Mouse (Mus musculus) midbrain, embryonic 15.5 days (tissue): ENCODE measurements at regions not wholly inside any gene's neighbourhood (a gene's known extent, or its start where the extent isn't known, plus 50 kb on each side); places are given as distances from the start of the nearest gene placed in this dataset.

Experiments
- ATAC-seq: fragments of 200-750 bp; cut with Nextera tagmentation; replicated peaks from 2 replicates; pipeline ENCODE4 v1.8.0; 2017; ENCODE audit warnings: moderate TSS enrichment
- H3K27ac ChIP-seq: fragments of 300-500 bp; sonication (generic); 2 replicates; pipeline ENCODE4 v1.5.1; 2015; ENCODE audit warnings: mild to moderate bottlenecking, inconsistent platforms
- H3K27me3 ChIP-seq: fragments of 300-500 bp; sonication (generic); replicated peaks from 2 replicates; pipeline ENCODE4 v1.6.1; 2015; ENCODE audit warnings: inconsistent platforms
- H3K36me3 ChIP-seq: fragments of 300-500 bp; sonication (generic); replicated peaks from 2 replicates; pipeline ENCODE4 v1.6.1; 2015; ENCODE audit warnings: inconsistent platforms
- H3K4me1 ChIP-seq: fragments of 300-500 bp; sonication (generic); 2 replicates; pipeline ENCODE4 v1.6.1; 2015; ENCODE audit warnings: inconsistent platforms
- H3K4me2 ChIP-seq: fragments of 300-500 bp; sonication (generic); 2 replicates; pipeline ENCODE4 v1.6.1; 2015; ENCODE audit warnings: inconsistent platforms, mild to moderate bottlenecking, moderate library complexity
- H3K4me3 ChIP-seq: fragments of 300-500 bp; sonication (generic); 2 replicates; pipeline ENCODE4 v1.5.1; 2015; ENCODE audit warnings: mild to moderate bottlenecking, inconsistent platforms
- H3K9ac ChIP-seq: fragments of 300-500 bp; sonication (generic); 2 replicates; pipeline ENCODE4 v1.6.1; 2015; ENCODE audit warnings: mild to moderate bottlenecking, inconsistent platforms
- H3K9me3 ChIP-seq: fragments of 300-500 bp; sonication (generic); 2 replicates; pipeline ENCODE4 v1.6.1; 2016; ENCODE audit warnings: inconsistent platforms
- whole genome bisulfite sequencing: fragments of 180-500 bp; shearing (Covaris S2); methylation state at CpG from one replicate; pipeline ENCODE4 v1.1.7; 2015; ENCODE audit warnings: mixed read lengths; 5-methylcytosine and 5-hydroxymethylcytosine counted together

GRCm38 (mm10) chr8:54330106-54330505 is 199.3 kb upstream of the Asb5 start:
- no peak for ATAC-seq
- H3K4me2 ChIP-seq = no peak overlapping the region
- H3K4me3 ChIP-seq = no peak overlapping the region
- no peaks in the 10 kb centered on the region for H3K27me3 ChIP-seq
- H3K9me3 ChIP-seq = no peaks in the 10 kb centered on the region
- no peaks in the 10 kb centered on the region for H3K36me3 ChIP-seq
- H3K9ac ChIP-seq = no peak overlapping the region
- H3K4me1 ChIP-seq = no peaks in the 10 kb centered on the region
- H3K27ac ChIP-seq = no peak overlapping the region
- WGBS = 81% methylated on average over 1 of the region's 1 CpGs

- 69% methylated on average over 1 of the region's 1 CpGs for WGBS
- Histone ChIP-seq H3K27me3 (no peaks in the 10 kb centered on the region), H3K4me1 (no peaks in the 10 kb centered on the region), H3K27ac (no peak overlapping the region), H3K9ac (no peak overlapping the region), H3K4me2 (no peak overlapping the region), H3K4me3 (no peak overlapping the region), H3K36me3 (no peaks in the 10 kb centered on the region), H3K9me3 (no peaks in the 10 kb centered on the region)
- ATAC-seq = no peak
These were observed 197.5 kb upstream of the Asb5 start for GRCm38 (mm10) chr8:54331883-54332282.

DNA sequence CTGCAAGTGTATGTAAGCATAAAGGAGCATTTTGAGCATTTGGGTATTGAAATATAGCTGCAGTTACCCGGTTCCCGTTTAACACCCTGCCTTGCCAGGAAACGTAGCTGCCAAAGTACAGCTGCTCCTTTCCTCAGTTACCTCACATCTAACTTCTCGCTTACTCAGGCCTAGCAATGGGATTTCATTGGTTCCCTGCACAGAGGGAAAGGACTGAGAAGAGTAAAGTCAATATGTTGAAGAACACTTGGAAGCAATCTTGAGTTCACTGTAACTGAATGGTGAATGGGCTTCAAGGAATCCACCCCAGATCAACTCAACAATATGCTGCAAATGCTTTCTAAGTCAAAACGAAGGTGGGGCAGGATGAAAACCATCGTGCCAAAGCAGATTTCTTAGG is 178.3 kb upstream of the Asb5 start:
- no peak overlapping the region for H3K4me2 ChIP-seq
- H3K27ac ChIP-seq = no peak overlapping the region
- no peaks in the 10 kb centered on the region for H3K27me3 ChIP-seq
- H3K9me3 ChIP-seq = no peaks in the 10 kb centered on the region
- no peak overlapping the region for H3K9ac ChIP-seq
- H3K36me3 ChIP-seq = no peaks in the 10 kb centered on the region
- ATAC-seq = no peak
- H3K4me3 ChIP-seq = no peak overlapping the region
- H3K4me1 ChIP-seq = no peaks in the 10 kb centered on the region
- WGBS = 92% methylated on average over 6 of the region's 6 CpGs

- 72% methylated on average over 3 of the region's 3 CpGs for WGBS
- ATAC-seq = no peak
- H3K9ac ChIP-seq = no peak overlapping the region
These were observed 167.7 kb upstream of the Asb5 start for GRCm38 (mm10) chr8:54361716-54362115.

GRCm38 (mm10) chr8:54370501-54370900 is 158.9 kb upstream of the Asb5 start:
- Histone ChIP-seq H3K4me3 (no peak overlapping the region), H3K4me2 (no peak overlapping the region), H3K9me3 (no peaks in the 10 kb centered on the region), H3K4me1 (no peaks in the 10 kb centered on the region), H3K9ac (no peak overlapping the region), H3K36me3 (no peaks in the 10 kb centered on the region), H3K27me3 (no peaks in the 10 kb centered on the region), H3K27ac (no peak overlapping the region)
- ATAC-seq = no peak
- 84% methylated on average over 4 of the region's 4 CpGs for WGBS

More at GRCm38 (mm10) chr8:54361716-54362115, 167.7 kb upstream of the Asb5 start:
- no peaks in the 10 kb centered on the region for H3K9me3 ChIP-seq
- H3K27ac ChIP-seq = no peak overlapping the region
- H3K4me1 ChIP-seq = no peaks in the 10 kb centered on the region
- no peak overlapping the region for H3K4me3 ChIP-seq
- no peaks in the 10 kb centered on the region for H3K36me3 ChIP-seq
- no peak overlapping the region for H3K4me2 ChIP-seq
- no peaks in the 10 kb centered on the region for H3K27me3 ChIP-seq

DNA sequence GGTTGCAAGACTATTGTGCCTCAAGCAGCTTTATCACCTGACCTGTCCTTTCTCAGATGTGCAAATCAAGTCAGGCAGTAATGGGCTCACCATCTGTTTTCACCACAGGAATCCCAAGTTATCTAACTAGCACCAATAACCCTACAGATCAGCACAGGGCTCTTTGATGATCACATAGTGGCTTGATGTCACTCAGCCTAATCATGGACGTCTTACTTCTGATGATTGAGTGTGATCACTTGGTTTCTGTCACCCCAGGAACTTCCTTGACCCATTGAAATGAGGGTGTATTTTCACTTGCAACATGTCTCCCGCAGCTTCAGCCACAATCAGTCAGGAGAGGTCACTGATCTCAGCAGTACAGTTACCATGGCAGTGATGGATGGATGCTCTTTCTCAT is 158.3 kb upstream of the Asb5 start:
- WGBS = 39% methylated on average over 2 of the region's 2 CpGs

GRCm38 (mm10) chr8:54372921-54373320 is 156.5 kb upstream of the Asb5 start:
- Histone ChIP-seq H3K27me3 (no peaks in the 10 kb centered on the region), H3K4me3 (no peak overlapping the region), H3K4me1 (no peaks in the 10 kb centered on the region), H3K9ac (no peak overlapping the region), H3K4me2 (no peak overlapping the region), H3K9me3 (no peaks in the 10 kb centered on the region), H3K36me3 (no peaks in the 10 kb centered on the region), H3K27ac (no peak overlapping the region)
- WGBS = 75% methylated on average over 1 of the region's 1 CpGs
- no peak for ATAC-seq

More for the DNA sequence above, 158.3 kb upstream of the Asb5 start:
- Histone ChIP-seq H3K4me1 (no peaks in the 10 kb centered on the region), H3K36me3 (no peaks in the 10 kb centered on the region), H3K27ac (no peak overlapping the region), H3K9ac (no peak overlapping the region), H3K27me3 (no peaks in the 10 kb centered on the region), H3K4me3 (no peak overlapping the region), H3K4me2 (no peak overlapping the region), H3K9me3 (no peaks in the 10 kb centered on the region)
- peak; percentile 77 for ATAC-seq

- Histone ChIP-seq H3K36me3 (no peaks in the 10 kb centered on the region), H3K9ac (no peak overlapping the region), H3K27me3 (no peaks in the 10 kb centered on the region), H3K27ac (no peak overlapping the region), H3K4me3 (no peak overlapping the region), H3K9me3 (no peaks in the 10 kb centered on the region), H3K4me1 (no peaks in the 10 kb centered on the region), H3K4me2 (no peak overlapping the region)
- no peak for ATAC-seq
- WGBS = 79% methylated on average over 3 of the region's 3 CpGs
These were observed 153.8 kb upstream of the Asb5 start for GRCm38 (mm10) chr8:54375373-54376098.

- Histone ChIP-seq H3K4me3 (no peak overlapping the region), H3K36me3 (no peaks in the 10 kb centered on the region), H3K27ac (no peak overlapping the region), H3K27me3 (no peaks in the 10 kb centered on the region), H3K4me2 (no peak overlapping the region), H3K9ac (no peak overlapping the region), H3K9me3 (no peaks in the 10 kb centered on the region), H3K4me1 (no peaks in the 10 kb centered on the region)
- WGBS = 60% methylated on average over 2 of the region's 2 CpGs
- ATAC-seq = no peak
These were observed 149.2 kb upstream of the Asb5 start for GRCm38 (mm10) chr8:54380191-54380590.

- Histone ChIP-seq H3K36me3 (no peaks in the 10 kb centered on the region), H3K27me3 (no peaks in the 10 kb centered on the region), H3K4me2 (no peak overlapping the region), H3K9me3 (no peaks in the 10 kb centered on the region), H3K4me1 (no peaks in the 10 kb centered on the region), H3K27ac (no peak overlapping the region), H3K9ac (no peak overlapping the region), H3K4me3 (no peak overlapping the region)
- no peak for ATAC-seq
These were observed 136.5 kb upstream of the Asb5 start for GRCm38 (mm10) chr8:54392866-54393265.

DNA sequence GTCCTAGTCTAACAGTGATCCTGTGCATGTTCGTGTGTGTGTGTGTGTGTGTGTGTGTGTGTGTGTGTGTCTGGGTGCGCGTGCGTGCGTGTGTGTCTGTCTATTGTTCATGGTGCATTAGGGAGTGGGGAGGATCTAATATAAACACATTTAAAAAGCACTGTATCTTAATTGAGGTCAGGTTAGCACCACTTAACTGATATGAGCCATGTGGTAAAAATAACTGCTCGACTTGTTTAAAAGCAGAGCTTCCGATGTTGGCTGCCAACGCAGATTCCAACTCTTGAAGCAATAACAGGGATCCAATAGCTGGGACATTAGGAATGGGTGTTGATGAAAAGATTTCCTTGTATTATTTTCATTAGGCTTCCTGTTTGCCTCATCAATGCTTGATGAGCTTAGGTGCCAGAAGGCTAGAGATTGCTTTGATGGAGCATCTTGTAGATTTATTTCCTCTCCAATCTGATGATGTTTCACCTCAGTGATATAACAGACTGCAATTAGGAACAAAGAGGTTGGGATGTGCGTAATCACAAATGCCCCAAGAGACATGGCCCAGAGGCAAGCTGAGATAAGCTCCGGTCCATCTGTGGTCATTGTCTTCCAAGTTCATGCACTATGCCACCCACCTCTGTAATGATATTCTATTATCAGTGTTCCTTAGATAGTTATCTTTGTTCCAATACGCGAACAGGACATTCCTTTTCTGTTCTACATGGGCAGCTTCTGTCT is 135.7 kb upstream of the Asb5 start:
- Histone ChIP-seq H3K27ac (no peak overlapping the region), H3K36me3 (no peaks in the 10 kb centered on the region), H3K27me3 (no peaks in the 10 kb centered on the region), H3K4me3 (no peak overlapping the region), H3K4me1 (no peaks in the 10 kb centered on the region), H3K9ac (no peak overlapping the region), H3K9me3 (no peaks in the 10 kb centered on the region), H3K4me2 (no peak overlapping the region)
- ATAC-seq = no peak
- WGBS = 87% methylated on average over 12 of the region's 12 CpGs

DNA sequence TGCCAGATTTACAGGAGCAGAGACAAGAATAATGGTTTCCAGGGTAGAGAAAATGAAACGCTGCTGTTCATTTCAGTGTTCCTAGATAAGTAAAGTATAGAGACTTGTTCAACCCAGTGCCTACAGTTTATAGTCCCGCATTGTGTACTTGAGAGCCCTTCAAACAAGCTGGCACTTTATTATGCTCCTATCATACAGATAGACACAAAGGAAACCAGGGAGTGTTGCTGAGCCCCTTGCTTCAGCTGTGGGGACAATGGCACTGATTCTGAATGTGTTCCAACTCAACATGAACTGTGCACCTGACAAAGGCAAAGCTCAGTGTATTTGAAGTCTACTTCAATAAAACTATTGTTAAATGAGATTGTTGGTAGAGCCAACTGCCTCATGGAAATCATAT is 123.7 kb upstream of the Asb5 start:
- Histone ChIP-seq H3K36me3 (no peaks in the 10 kb centered on the region), H3K27ac (no peak overlapping the region), H3K4me1 (no peaks in the 10 kb centered on the region), H3K4me2 (no peak overlapping the region), H3K4me3 (no peak overlapping the region), H3K27me3 (no peaks in the 10 kb centered on the region), H3K9me3 (no peaks in the 10 kb centered on the region), H3K9ac (no peak overlapping the region)
- WGBS = 41% methylated on average over 2 of the region's 2 CpGs
- peak; percentile 48; the same call in 1 of the 2 replicates for ATAC-seq
